Mouse (Mus musculus) lung, postnatal 14 days (tissue): Measurements from ENCODE around the gene Adcy2.

Experiments used
- DNase-seq: peaks from one replicate; pipeline ENCODE4 v3.0.0; 2021

The Adcy2 gene

DNA sequence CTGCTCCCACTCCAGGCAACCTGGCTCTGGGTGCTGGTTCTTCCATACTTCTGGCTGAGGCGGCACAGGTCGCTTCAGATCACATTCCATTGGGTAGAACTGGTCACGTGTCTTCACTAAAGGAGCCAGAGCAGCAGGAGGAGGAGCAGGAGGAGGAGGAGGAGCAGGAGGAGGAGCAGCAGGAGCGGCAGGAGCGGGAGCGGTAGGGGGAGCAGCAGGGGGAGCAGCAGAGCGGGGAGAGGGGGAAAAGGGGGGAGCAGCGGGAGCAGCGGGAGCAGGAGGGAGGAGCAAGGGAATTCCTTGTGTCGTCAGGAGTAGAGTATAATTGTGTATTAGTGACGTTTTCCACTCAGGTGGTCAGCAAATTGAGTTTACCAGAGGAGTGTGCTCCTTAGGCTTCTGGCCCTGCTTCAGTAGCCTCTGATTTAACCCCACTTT lies 393.6 kb downstream of the Adcy2 start:
- peak; percentile 39 for DNase-seq

DNA sequence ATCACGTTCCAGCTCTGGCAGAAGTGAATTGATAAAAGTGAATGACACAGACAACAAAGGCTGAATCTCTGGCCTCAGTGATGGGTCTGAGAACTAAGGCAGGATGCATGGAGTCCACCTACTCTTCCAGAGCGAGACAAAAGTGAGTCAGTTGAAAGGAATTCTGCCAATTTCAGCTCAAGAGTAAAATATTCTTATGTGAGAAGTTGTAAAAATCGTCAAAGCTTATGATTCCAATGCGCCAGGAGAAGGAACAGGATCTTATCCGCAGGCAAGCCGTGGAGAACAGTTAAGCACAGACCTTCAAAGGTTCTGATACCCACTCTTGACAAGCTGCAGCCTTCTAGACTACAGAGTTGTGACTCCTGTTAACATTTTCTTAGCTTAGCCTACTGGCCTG lies 396.3 kb downstream of the Adcy2 start:
- no peak for DNase-seq

DNA sequence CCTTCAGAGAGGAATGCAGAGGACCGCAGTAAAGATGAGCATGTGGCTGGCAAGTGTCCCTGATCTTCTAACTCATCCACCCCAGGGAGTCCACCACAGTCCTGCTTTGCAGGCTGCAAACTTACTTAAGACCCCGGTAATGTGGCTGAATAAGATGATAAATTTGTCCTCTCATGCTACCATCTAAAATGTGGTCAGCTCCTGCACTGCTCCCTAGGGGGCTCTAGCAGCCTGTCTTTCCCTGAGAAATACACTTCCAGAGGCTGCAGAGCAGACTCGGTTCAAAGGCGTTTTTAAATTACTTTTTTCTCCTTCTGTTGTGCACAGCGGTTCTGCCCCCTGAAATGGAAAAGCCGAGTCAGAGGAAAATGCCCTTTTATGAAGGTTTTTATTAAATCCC lies 398.2 kb downstream of the Adcy2 start:
- peak; percentile 34 for DNase-seq

DNA sequence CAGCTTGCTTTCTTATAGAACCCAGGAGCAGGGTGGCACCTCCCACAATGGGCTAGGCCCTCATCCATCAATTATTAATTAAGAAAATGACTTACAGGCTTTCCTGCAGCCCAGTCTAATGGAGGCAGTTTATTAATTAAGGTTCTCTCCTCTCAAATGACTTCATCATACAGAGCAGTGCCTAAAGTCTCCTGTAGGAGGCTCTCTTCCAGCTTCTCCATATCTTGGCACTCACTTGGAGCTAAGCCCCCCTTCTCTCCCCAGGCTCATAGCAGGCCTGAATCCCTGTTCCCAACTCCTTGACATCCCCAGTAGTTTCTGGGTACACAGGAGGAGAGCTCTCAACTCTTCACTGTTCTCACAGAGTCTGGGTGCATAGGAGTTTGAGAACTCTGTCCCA lies 400.4 kb downstream of the Adcy2 start:
- DNase-seq, result no peak

DNA sequence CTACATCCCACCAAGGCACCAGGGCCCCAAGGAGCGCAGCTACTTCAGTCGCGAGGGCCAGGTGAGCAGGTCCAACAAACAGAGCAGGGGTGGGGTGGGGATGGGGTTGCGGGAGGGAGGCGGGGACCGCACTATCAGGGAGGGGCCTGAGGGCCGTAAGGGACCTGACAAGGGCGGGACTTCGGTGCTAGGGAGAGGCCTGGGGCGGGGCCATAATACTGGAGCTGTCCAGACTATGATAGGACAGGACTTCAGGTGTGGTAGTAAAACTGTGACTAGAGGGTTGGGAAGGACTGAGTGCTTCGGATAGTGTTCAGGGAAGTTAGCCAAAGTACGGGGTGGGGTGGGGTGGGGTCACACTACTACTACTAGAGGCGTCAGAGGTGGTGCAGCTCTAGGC lies 401.7 kb downstream of the Adcy2 start:
- DNase-seq, result no peak

DNA sequence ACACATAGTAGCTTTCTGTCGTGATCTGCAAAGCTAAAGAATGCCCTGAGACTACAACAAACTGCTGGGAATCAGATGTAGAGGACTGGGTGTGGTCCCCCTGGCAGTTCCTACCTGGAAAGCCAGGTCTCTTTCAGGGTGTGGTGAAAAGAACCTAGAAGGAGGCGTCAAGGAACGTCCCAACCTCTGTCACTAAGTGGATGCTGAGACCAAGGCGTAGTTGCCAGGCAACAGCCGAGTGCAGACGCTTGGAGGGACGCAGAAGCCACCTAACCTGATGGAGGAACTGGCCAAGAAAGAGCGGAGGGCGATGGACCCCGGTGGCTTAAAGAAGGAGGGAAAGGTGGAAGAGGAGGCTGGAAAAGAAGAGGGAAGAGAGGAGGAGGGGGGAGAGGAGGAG lies 402.1 kb downstream of the Adcy2 start, which contains the start of gene 1700001L19Rik:
Gene 1700001L19Rik (plus strand): TSS at position 223 of the 400 bp plus-strand sequence.
- no peak for DNase-seq

DNA sequence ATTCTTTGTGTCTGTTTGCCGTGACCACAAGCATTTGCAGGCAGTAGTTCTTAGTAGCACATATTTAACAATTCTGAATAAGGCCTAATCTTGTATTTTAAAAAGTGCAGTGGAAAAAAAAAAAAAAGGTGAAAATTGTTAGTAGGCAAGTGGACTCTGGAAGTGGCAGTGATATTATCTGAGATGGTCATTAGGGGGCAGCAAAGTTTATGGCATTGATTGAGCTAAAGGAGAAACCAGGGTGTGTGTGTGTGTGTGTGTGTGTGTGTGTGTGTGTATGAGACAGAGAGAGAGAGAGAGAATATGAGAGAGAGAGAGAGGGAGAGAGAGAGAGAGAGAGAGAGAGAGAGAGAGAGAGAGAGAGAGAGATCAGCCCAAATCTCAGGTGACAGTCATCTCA lies 405.5 kb downstream of the Adcy2 start:
- no peak for DNase-seq

DNA sequence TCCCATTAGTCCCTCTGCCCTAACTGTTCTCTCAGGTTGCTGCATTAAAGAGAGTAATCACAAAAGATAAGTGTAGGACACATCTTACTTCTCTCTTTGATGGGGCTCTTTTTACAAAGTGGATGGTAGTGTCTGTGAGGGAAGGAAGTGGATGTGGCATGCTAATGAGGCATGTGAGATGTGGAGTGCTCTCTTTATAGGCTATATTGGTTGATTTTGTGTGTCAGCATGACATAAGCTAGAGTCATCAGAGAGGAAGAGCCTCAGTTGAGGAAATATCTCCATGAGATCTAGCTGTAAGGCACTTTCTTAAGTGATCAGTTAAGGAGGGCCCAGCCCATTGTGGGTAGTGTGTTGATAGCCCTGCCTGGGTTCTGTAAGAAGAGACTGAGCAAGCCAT lies 411.0 kb downstream of the Adcy2 start:
- no peak for DNase-seq

DNA sequence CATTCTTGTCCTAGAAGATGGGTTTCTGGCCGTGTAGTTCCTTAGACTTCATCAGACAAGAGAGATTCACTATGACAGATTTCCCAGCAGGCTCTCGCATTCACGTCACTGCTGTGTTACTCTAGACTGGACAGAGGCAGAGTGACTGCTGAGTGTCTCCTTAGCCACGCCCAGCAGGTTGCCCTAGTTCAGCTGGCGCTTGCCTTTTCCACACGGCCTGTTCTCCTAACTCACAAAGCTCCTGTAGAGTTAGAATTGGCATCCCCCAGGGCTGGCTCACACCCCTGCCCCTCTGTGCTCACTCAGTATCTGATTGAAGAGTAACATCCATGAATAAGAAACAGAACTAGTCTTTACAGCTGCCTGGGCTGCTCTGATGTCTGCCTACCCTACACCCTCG lies 413.9 kb downstream of the Adcy2 start:
- DNase-seq, result no peak

DNA sequence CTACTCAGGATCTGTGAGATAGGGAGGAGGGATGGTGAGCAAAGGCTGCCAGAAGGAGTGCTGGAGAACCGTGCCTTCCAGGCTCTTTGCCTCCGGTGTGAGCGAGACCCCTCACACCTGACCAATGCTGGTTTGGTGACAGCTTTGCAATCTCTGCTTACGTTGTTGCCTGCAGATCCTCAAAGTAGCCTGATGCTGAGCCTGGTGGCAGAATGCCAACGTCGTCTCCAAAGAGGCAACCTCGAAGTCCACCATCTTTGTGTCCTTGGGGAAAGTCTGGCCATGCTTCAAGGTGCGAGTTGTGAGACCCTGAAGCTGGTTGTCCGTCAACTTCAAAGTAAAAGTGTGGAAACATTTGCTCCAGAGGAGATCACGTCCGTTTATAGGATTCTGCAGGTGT lies 415.4 kb downstream of the Adcy2 start:
- DNase-seq, result no peak

DNA sequence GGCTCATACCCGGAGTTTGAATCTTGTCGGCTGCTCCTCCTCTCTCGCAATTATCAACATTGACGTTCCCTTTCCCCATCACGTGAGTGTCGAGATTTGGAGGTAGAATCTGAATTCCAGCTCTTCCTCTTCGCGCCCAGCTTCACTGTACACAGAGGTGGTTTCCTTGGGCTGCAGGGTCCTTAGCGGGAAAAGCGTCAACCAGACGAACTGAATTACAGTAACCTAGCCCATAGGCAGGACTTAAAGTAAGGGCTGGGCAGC lies 416.9 kb downstream of the Adcy2 start:
- DNase-seq, result no peak

DNA sequence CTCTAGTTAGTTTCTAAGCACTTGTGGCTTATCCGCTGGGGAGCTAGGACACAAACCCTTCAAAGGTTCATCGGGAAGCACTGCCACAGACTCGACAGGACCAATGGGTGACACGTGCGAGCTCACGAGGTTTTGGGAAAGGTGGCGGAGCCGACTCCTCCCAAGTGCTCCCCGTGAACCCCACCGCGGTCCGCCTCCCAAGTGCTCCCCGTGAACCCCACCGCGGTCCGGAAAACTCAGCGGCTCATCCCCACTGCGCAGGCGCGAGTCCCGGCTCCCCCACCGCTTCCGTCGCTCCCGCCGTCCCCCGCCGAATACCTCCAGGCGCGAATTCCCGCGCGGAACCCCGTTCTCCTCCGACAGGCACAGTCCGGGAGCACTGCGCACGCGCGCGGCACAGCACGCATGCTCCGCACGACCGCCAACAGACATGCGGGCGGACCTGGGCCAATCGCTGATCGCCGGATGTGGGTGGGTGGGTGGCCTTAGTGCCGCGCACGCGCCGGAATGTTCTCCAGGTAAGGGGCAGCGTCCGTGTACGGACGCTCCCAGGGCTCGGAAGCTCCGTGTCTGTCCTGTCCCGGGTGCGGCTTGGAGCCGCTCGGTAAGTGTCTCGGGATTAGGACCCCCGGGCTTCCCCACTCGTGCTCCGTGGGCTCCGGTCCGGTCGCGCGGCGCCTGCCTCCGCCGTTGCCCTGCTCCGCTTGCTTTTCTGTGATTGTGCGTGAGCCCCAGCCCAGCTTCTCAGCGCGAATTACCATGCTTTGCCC lies 417.4 kb downstream of the Adcy2 start, which contains the start of the genes Mtrr and Fastkd3:
Gene Mtrr (minus strand): TSS at position 403 of the 770 bp plus-strand sequence.
Gene Fastkd3 (plus strand): TSS at position 488 of the 770 bp plus-strand sequence.
- DNase-seq, result peak; percentile 99

DNA sequence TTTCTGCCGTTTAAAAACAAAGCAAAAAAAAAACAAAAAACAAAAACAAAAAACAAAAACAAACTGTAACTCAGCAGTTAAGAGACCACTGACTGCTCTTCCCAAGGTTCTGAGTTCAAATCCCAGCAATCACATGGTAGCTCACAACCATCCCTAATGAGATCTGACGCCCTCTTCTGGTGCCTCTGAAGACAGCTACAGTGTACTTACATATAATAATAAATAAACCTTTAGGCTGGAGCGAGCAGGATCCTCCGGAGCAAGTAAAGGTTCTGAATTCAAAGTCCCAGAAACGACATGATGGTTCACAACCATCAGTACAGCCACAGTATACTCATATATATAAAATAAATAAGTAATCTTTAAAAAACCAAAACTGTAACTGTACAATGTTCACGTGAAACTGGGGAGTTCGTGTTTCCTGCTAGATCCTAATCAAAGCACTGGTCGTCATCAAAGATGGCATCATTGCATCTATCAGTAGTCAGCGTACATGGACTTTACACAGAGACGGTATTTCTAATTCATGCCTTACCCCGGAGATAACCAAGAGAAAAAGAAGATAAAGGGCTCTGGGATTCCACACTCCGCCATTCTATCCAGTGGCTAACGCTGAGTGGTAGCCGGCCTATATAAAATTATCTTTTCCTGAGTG lies 418.1 kb downstream of the Adcy2 start:
- DNase-seq, result no peak

DNA sequence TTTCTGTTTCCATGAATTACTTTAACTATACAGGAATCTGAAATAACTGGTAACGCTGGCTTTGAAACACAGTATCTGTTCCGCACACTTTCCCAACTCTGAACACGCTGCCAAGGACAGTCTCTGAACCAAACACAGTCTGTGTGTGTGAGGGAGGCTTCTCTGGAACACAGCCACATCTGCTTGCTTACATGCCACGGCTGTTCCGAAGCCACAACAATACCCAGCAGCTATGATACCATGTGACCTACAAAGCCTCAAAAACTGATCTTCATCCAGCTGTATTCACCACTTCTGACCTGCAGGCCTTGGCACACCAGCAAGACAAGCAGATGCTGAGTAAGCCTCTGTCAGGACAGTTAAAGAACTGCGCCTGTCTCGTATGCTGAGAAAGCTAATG lies 421.4 kb downstream of the Adcy2 start:
- peak; percentile 65 for DNase-seq

DNA sequence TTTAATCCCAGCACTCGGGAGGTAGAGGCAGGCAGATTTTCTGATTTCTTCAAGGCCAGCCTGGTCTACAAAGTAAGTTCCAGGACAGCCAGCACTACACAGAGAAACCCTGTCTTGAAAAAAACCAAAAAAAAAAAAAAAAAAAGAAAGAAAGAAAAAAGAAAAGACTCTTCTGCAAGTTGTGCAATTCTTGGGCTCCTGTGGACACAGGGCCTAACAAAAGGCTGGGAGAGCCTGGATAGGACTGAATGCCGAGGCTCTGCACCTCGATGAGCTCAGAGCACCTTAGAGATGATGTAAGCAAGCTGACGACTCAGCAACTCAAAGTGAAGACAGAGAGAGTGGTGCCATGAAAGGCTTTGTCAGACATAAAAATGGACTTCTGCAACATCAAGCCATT lies 424.9 kb downstream of the Adcy2 start:
- no peak for DNase-seq

DNA sequence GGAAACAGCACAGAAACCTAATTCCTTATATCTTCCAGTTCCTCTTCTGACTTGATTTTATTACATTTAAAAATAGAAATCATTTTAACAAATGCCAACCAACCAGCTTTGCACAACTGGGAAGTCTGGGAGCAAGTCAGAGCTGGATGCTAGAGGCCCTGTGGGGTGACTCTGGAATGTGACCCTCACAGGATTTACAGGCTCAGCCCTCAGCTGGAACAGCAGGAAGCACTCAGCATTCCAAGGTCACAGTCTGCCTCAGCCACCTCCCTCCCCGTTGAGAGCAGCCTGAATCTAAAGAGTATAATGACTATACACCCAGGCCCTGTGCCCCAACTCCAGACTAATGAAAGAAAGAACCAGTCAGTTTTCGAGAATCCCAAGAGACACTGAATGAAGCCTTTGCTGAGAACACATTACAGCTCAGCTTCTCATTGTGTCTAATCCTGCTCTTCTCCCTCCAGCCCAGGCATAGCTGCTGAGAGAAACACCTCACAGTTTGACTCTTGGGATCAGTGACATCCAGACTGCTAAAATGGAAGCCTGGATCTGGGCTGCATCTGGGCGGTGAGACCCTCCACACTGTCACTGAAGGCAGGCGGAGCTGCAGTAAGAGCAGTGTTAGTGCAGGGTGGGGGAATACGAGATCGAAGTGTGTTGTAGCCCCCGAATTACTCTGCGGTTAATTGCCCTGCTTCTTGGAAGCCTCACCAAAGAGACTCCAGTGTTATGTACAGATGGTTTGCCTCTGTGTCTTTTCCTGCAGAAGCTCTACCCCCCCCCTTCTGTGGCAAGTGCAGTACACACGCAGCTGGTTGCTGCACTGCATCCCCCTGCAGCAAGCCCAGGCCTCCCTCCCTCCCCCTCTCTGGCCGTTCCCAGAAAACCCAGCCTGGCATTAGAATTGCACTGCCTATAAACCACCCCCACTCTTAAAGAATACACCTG lies 426.1 kb downstream of the Adcy2 start:
- DNase-seq, result peak; percentile 43

DNA sequence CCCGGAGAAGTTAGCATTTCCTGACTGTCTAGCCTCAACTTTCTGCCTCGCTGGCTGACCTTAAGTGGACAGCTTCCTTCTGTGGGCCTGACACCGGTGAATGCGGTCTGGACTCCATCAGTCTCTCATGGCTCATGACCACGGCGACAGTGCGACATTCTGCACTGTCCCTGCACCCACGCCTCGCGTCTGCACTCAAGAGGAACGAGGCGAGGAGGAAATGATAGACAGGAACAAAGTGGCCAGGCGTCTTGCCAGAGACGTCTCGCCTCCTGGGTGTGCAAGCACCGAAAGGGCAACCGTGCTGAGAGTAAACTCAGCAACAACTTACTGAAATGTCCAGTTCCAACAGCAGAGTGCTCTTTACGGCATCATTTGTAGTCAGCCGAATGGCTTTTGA lies 427.1 kb downstream of the Adcy2 start:
- peak; percentile 13 for DNase-seq
